Mouse (Mus musculus) heart, embryonic 16.5 days (tissue): ENCODE measurements at regions not wholly inside any gene's neighbourhood (a gene's known extent, or its start where the extent isn't known, plus 50 kb on each side); places are given as distances from the start of the nearest gene placed in this dataset.

Source experiments
- ATAC-seq: fragments of 200-750 bp; cut with Nextera tagmentation; replicated peaks from 2 replicates; pipeline ENCODE4 v1.8.0; 2017; ENCODE audit warnings: moderate number of reproducible peaks; ENCODE audit not compliant: insufficient read depth, low FRiP score; ENCODE audit errors: extremely low read depth
- H3K27ac ChIP-seq: fragments of 300-500 bp; sonication (generic); 2 replicates; pipeline ENCODE4 v1.5.1; 2014; ENCODE audit warnings: mild to moderate bottlenecking, low read length, control low read depth, moderate library complexity
- H3K27me3 ChIP-seq: fragments of 300-500 bp; sonication (generic); 2 replicates; pipeline ENCODE4 v1.6.1; 2014; ENCODE audit warnings: low read length, mixed read lengths; ENCODE audit not compliant: control insufficient read depth, insufficient read depth
- H3K36me3 ChIP-seq: fragments of 300-500 bp; sonication (generic); 2 replicates; pipeline ENCODE4 v1.6.1; 2014; ENCODE audit not compliant: control insufficient read depth, insufficient read depth
- H3K4me1 ChIP-seq: fragments of 300-500 bp; sonication (generic); 2 replicates; pipeline ENCODE4 v1.6.1; 2014; ENCODE audit warnings: low read length, mixed read lengths; ENCODE audit not compliant: control insufficient read depth, insufficient read depth
- H3K4me2 ChIP-seq: fragments of 300-500 bp; sonication (generic); 2 replicates; pipeline ENCODE4 v1.6.1; 2014; ENCODE audit warnings: low read depth, mild to moderate bottlenecking, control low read depth, low read length
- H3K4me3 ChIP-seq: fragments of 300-500 bp; sonication (generic); 2 replicates; pipeline ENCODE4 v1.5.1; 2014; ENCODE audit warnings: mild to moderate bottlenecking, control low read depth, low read length
- H3K9ac ChIP-seq: fragments of 300-500 bp; sonication (generic); 2 replicates; pipeline ENCODE4 v1.6.1; 2014; ENCODE audit warnings: low read length, control low read depth
- H3K9me3 ChIP-seq: fragments of 300-500 bp; sonication (generic); replicated peaks from 2 replicates; pipeline ENCODE4 v1.6.1; 2016; ENCODE audit warnings: low read length; ENCODE audit not compliant: control insufficient read depth
- WGBS: fragments of 180-500 bp; shearing (Covaris S2); extraction: QIAGEN DNeasy Blood & Tissue Kit; methylation state at CpG from one replicate; pipeline ENCODE4 v1.1.7; 2014; 5-methylcytosine and 5-hydroxymethylcytosine counted together

- Histone ChIP-seq H3K9ac (no peak overlapping the region), H3K27ac (no peak overlapping the region), H3K27me3 (no peaks in the 10 kb centered on the region), H3K4me3 (no peak overlapping the region), H3K36me3 (no peaks in the 10 kb centered on the region), H3K4me2 (no peak overlapping the region), H3K9me3 (no peaks in the 10 kb centered on the region), H3K4me1 (no peaks in the 10 kb centered on the region)
- ATAC-seq, result no peak
- whole genome bisulfite sequencing, result 68% methylated on average over 2 of the region's 2 CpGs
Observed at GRCm38 (mm10) chr13:90503188-90503587, 402.0 kb downstream of the Atp6ap1l start.

- Histone ChIP-seq H3K27me3 (no peaks in the 10 kb centered on the region), H3K4me1 (no peaks in the 10 kb centered on the region), H3K9me3 (no peaks in the 10 kb centered on the region), H3K36me3 (no peaks in the 10 kb centered on the region), H3K9ac (no peak overlapping the region), H3K27ac (no peak overlapping the region), H3K4me3 (no peak overlapping the region), H3K4me2 (no peak overlapping the region)
- no peak for ATAC-seq
- WGBS, result 90% methylated on average over 1 of the region's 1 CpGs
Observed at GRCm38 (mm10) chr13:90502141-90502540, 403.0 kb downstream of the Atp6ap1l start.

- H3K4me3 ChIP-seq, result no peak overlapping the region
- no peaks in the 10 kb centered on the region for H3K36me3 ChIP-seq
- H3K27ac ChIP-seq, result no peak overlapping the region
- H3K9me3 ChIP-seq, result no peaks in the 10 kb centered on the region
- ATAC-seq, result no peak
- no peaks in the 10 kb centered on the region for H3K27me3 ChIP-seq
- no peak overlapping the region for H3K4me2 ChIP-seq
- H3K4me1 ChIP-seq, result no peaks in the 10 kb centered on the region
- H3K9ac ChIP-seq, result no peak overlapping the region
- WGBS, result 78% methylated on average over 3 of the region's 3 CpGs
Observed at GRCm38 (mm10) chr13:90498978-90499377, 406.2 kb downstream of the Atp6ap1l start.

GRCm38 (mm10) chr13:90497573-90497972 lies 407.6 kb downstream of the Atp6ap1l start:
- Histone ChIP-seq H3K27ac (no peak overlapping the region), H3K27me3 (no peaks in the 10 kb centered on the region), H3K36me3 (no peaks in the 10 kb centered on the region), H3K4me2 (no peak overlapping the region), H3K4me1 (no peaks in the 10 kb centered on the region), H3K9ac (no peak overlapping the region), H3K9me3 (no peaks in the 10 kb centered on the region), H3K4me3 (no peak overlapping the region)
- WGBS, result 58% methylated on average over 2 of the region's 2 CpGs
- ATAC-seq, result no peak

- H3K4me2 ChIP-seq, result no peak overlapping the region
- no peak overlapping the region for H3K4me3 ChIP-seq
- ATAC-seq, result no peak
- no peak overlapping the region for H3K9ac ChIP-seq
- H3K9me3 ChIP-seq, result no peaks in the 10 kb centered on the region
- H3K4me1 ChIP-seq, result peaks cover 5% of the 10 kb centered on the region
- H3K36me3 ChIP-seq, result no peaks in the 10 kb centered on the region
- no peaks in the 10 kb centered on the region for H3K27me3 ChIP-seq
- no peak overlapping the region for H3K27ac ChIP-seq
- WGBS, result 61% methylated on average over 1 of the region's 1 CpGs
Observed at GRCm38 (mm10) chr13:90493696-90494095, 404.3 kb upstream of the Xrcc4 start.

- peak; percentile 69; the same call in 1 of the 2 replicates for ATAC-seq
- Histone ChIP-seq H3K36me3 (no peaks in the 10 kb centered on the region), H3K4me3 (no peak overlapping the region), H3K4me2 (peak overlapping the region; percentile 17), H3K9me3 (no peaks in the 10 kb centered on the region), H3K27ac (no peak overlapping the region; the same call in 1 of the 2 replicates), H3K9ac (no peak overlapping the region), H3K27me3 (no peaks in the 10 kb centered on the region), H3K4me1 (peaks cover 5% of the 10 kb centered on the region)
- 38% methylated on average over 8 of the region's 8 CpGs for whole genome bisulfite sequencing
Observed at GRCm38 (mm10) chr13:90490991-90491951, 401.9 kb upstream of the Xrcc4 start.

- no peaks in the 10 kb centered on the region for H3K4me1 ChIP-seq
- 73% methylated on average over 4 of the region's 4 CpGs for WGBS
- H3K9me3 ChIP-seq, result no peaks in the 10 kb centered on the region
- H3K9ac ChIP-seq, result no peak overlapping the region
- H3K27me3 ChIP-seq, result no peaks in the 10 kb centered on the region
- no peak for ATAC-seq
- H3K4me2 ChIP-seq, result no peak overlapping the region
- H3K36me3 ChIP-seq, result no peaks in the 10 kb centered on the region
- no peak overlapping the region for H3K27ac ChIP-seq
- H3K4me3 ChIP-seq, result no peak overlapping the region
Observed at GRCm38 (mm10) chr13:90480484-90480883, 391.1 kb upstream of the Xrcc4 start.

GRCm38 (mm10) chr13:90476880-90477279 lies 387.5 kb upstream of the Xrcc4 start:
- no peak overlapping the region for H3K4me3 ChIP-seq
- H3K9me3 ChIP-seq, result no peaks in the 10 kb centered on the region
- H3K27me3 ChIP-seq, result no peaks in the 10 kb centered on the region
- ATAC-seq, result no peak
- no peak overlapping the region for H3K4me2 ChIP-seq
- WGBS, result 55% methylated on average over 2 of the region's 2 CpGs
- H3K36me3 ChIP-seq, result no peaks in the 10 kb centered on the region
- H3K27ac ChIP-seq, result no peak overlapping the region
- no peak overlapping the region for H3K9ac ChIP-seq
- no peaks in the 10 kb centered on the region for H3K4me1 ChIP-seq

GRCm38 (mm10) chr13:90474507-90474906 lies 385.1 kb upstream of the Xrcc4 start:
- H3K4me1 ChIP-seq, result no peaks in the 10 kb centered on the region
- H3K27me3 ChIP-seq, result no peaks in the 10 kb centered on the region
- no peak for ATAC-seq
- 83% methylated on average over 6 of the region's 6 CpGs for WGBS
- no peaks in the 10 kb centered on the region for H3K9me3 ChIP-seq
- no peak overlapping the region for H3K27ac ChIP-seq
- no peak overlapping the region for H3K4me3 ChIP-seq
- no peak overlapping the region for H3K9ac ChIP-seq
- H3K36me3 ChIP-seq, result no peaks in the 10 kb centered on the region
- H3K4me2 ChIP-seq, result no peak overlapping the region
